Mouse (Mus musculus) stomach, postnatal 0 days (tissue): ENCODE measurements around the gene Susd6. TPM values are rescaled to one million over a fixed set of nuclear protein-coding genes. Genes with fewer than 3 reads are reported as not detected.

Source experiments
- ATAC-seq: fragments of 200-750 bp; cut with Nextera tagmentation; 2 replicates; pipeline ENCODE4 v1.8.0; 2017; ENCODE audit not compliant: low FRiP score, low TSS enrichment
- DNase-seq: peaks from one replicate; pipeline ENCODE4 v3.0.0-alpha.2; 2016; ENCODE audit warnings: low spot score
- H3K27ac ChIP-seq: fragments of 300-500 bp; sonication (generic); replicated peaks from 2 replicates; pipeline ENCODE4 v1.5.1; 2014; ENCODE audit warnings: mild to moderate bottlenecking, control low read depth
- H3K27me3 ChIP-seq: fragments of 300-500 bp; sonication (generic); 2 replicates; pipeline ENCODE4 v1.6.1; 2014; ENCODE audit warnings: low read length; ENCODE audit not compliant: control insufficient read depth, insufficient read depth
- H3K36me3 ChIP-seq: fragments of 300-500 bp; sonication (generic); 2 replicates; pipeline ENCODE4 v1.6.1; 2014; ENCODE audit warnings: low read length, mixed read lengths; ENCODE audit not compliant: control insufficient read depth, insufficient read depth
- H3K4me1 ChIP-seq: fragments of 300-500 bp; sonication (generic); replicated peaks from 2 replicates; pipeline ENCODE4 v1.6.1; 2014; ENCODE audit warnings: antibody characterized with exemption; ENCODE audit not compliant: control insufficient read depth, insufficient read depth
- H3K4me2 ChIP-seq: fragments of 300-500 bp; sonication (generic); replicated peaks from 2 replicates; pipeline ENCODE4 v1.6.1; 2014; ENCODE audit warnings: low read depth, mild to moderate bottlenecking, control low read depth, moderate library complexity
- H3K4me3 ChIP-seq: fragments of 300-500 bp; sonication (generic); 2 replicates; pipeline ENCODE4 v1.5.1; 2014; ENCODE audit warnings: low read depth, low read length, control low read depth
- H3K9ac ChIP-seq: fragments of 300-500 bp; sonication (generic); 2 replicates; pipeline ENCODE4 v1.6.1; 2014; ENCODE audit warnings: mild to moderate bottlenecking, low read length, control low read depth, mixed read lengths
- H3K9me3 ChIP-seq: fragments of 300-500 bp; sonication (generic); 2 replicates; pipeline ENCODE4 v1.6.1; 2016; ENCODE audit warnings: low read length; ENCODE audit not compliant: control insufficient read depth
- CTCF ChIP-seq: IDR thresholded peaks from 2 replicates; pipeline ENCODE4 v1.5.1; 2016; ENCODE audit warnings: antibody characterized with exemption, low read depth, mild to moderate bottlenecking, moderate library complexity
- EP300 ChIP-seq: optimal IDR thresholded peaks from 2 replicates; pipeline ENCODE3; 2016; ENCODE audit warnings: antibody characterized with exemption
- WGBS: fragments of 180-500 bp; shearing (Covaris S2); extraction: QIAGEN DNeasy Blood & Tissue Kit; methylation state at CpG from one replicate; pipeline ENCODE4 v1.1.7; 2014; 5-methylcytosine and 5-hydroxymethylcytosine counted together
- polyA plus RNA-seq: library from polyadenylated mRNA; unstranded; fragments of >200 nt; fragmentation: Nextera tagmentation; extraction: Ambion mirVana; gene quantifications from 2 replicates; pipeline ENCODE4 v1.2.1, GENCODE M21; 2015

Susd6 gene
- polyA plus RNA-seq, 1 experiment from 2014 or later, result 12.3 TPM

GRCm38 (mm10) chr12:80813456-80813855 is 23.1 kb downstream of the Susd6 start:
- ATAC-seq (no peak), DNase-seq (no peak)
- Histone ChIP-seq H3K9me3 (no peaks in the 10 kb centered on the region), H3K9ac (no peak overlapping the region), H3K27me3 (no peaks in the 10 kb centered on the region), H3K27ac (no peak overlapping the region), H3K4me3 (no peak overlapping the region), H3K36me3 (no peaks in the 10 kb centered on the region), H3K4me1 (peaks cover 10% of the 10 kb centered on the region; the same call in 1 of the 2 replicates), H3K4me2 (no peak overlapping the region)
- WGBS, result 86% methylated on average over 2 of the region's 2 CpGs
- TF ChIP-seq EP300 (no peak), CTCF (no peak)

GRCm38 (mm10) chr12:80813872-80814271 is 23.6 kb downstream of the Susd6 start:
- Histone ChIP-seq H3K9me3 (no peaks in the 10 kb centered on the region), H3K27ac (no peak overlapping the region), H3K27me3 (no peaks in the 10 kb centered on the region), H3K4me2 (no peak overlapping the region), H3K36me3 (no peaks in the 10 kb centered on the region), H3K4me3 (no peak overlapping the region), H3K4me1 (peaks cover 10% of the 10 kb centered on the region; the same call in 1 of the 2 replicates), H3K9ac (no peak overlapping the region)
- TF ChIP-seq EP300 (no peak), CTCF (no peak)
- WGBS, result 83% methylated on average over 4 of the region's 4 CpGs
- ATAC-seq, result no peak
- no peak for DNase-seq

GRCm38 (mm10) chr12:80814529-80814928 is 24.2 kb downstream of the Susd6 start:
- Histone ChIP-seq H3K4me1 (peaks cover 10% of the 10 kb centered on the region; the same call in 1 of the 2 replicates), H3K9me3 (no peaks in the 10 kb centered on the region), H3K27ac (no peak overlapping the region), H3K36me3 (no peaks in the 10 kb centered on the region), H3K4me3 (no peak overlapping the region), H3K9ac (no peak overlapping the region), H3K4me2 (no peak overlapping the region), H3K27me3 (no peaks in the 10 kb centered on the region)
- no peak for DNase-seq
- no peak for ATAC-seq
- WGBS, result 50% methylated on average over 3 of the region's 3 CpGs
- TF ChIP-seq EP300 (no peak), CTCF (no peak)

- DNase-seq, result no peak
- 65% methylated on average over 1 of the region's 1 CpGs for WGBS
- peaks cover 10% of the 10 kb centered on the region; the same call in 1 of the 2 replicates for H3K4me1 ChIP-seq
- H3K9me3 ChIP-seq, result no peaks in the 10 kb centered on the region
- no peak overlapping the region for H3K4me3 ChIP-seq
- no peak for TF ChIP-seq EP300
- TF ChIP-seq CTCF, result no peak
- ATAC-seq, result no peak
- no peaks in the 10 kb centered on the region for H3K27me3 ChIP-seq
- H3K4me2 ChIP-seq, result no peak overlapping the region
- no peaks in the 10 kb centered on the region for H3K36me3 ChIP-seq
- H3K27ac ChIP-seq, result no peak overlapping the region
- no peak overlapping the region for H3K9ac ChIP-seq
Measured at GRCm38 (mm10) chr12:80815298-80815697, 25.0 kb downstream of the Susd6 start.

- H3K4me3 ChIP-seq, result no peak overlapping the region
- no peak for DNase-seq
- peaks cover 10% of the 10 kb centered on the region; the same call in 1 of the 2 replicates for H3K4me1 ChIP-seq
Measured at GRCm38 (mm10) chr12:80815893-80816292, 25.6 kb downstream of the Susd6 start.

GRCm38 (mm10) chr12:80816380-80817086 is 26.2 kb downstream of the Susd6 start:
- TF ChIP-seq EP300 (no peak), CTCF (no peak)
- DNase-seq (no peak), ATAC-seq (no peak)
- no peak overlapping the region for H3K4me3 ChIP-seq
- H3K9me3 ChIP-seq, result no peaks in the 10 kb centered on the region
- WGBS, result 55% methylated on average over 1 of the region's 1 CpGs
- no peaks in the 10 kb centered on the region for H3K36me3 ChIP-seq
- peaks cover 10% of the 10 kb centered on the region; the same call in 1 of the 2 replicates for H3K4me1 ChIP-seq
- H3K27ac ChIP-seq, result peak overlapping the region; percentile 49
- H3K9ac ChIP-seq, result no peak overlapping the region
- no peaks in the 10 kb centered on the region for H3K27me3 ChIP-seq
- H3K4me2 ChIP-seq, result no peak overlapping the region

More at GRCm38 (mm10) chr12:80815893-80816292, 25.6 kb downstream of the Susd6 start:
- Histone ChIP-seq H3K9me3 (no peaks in the 10 kb centered on the region), H3K9ac (no peak overlapping the region), H3K27me3 (no peaks in the 10 kb centered on the region), H3K36me3 (no peaks in the 10 kb centered on the region), H3K27ac (no peak overlapping the region), H3K4me2 (no peak overlapping the region)
- TF ChIP-seq CTCF (no peak), EP300 (no peak)
- 39% methylated on average over 3 of the region's 3 CpGs for WGBS
- no peak for ATAC-seq
